Mouse (Mus musculus) embryonic fibroblast, embryonic 13.5 days (primary cell): ENCODE measurements at regions not wholly inside any gene's neighbourhood (a gene's known extent, or its start where the extent isn't known, plus 50 kb on each side); places are given as distances from the start of the nearest gene placed in this dataset.

Experiments used
- CTCF ChIP-seq: IDR thresholded peaks from 2 replicates; pipeline ENCODE4 v1.5.1; 2011; ENCODE audit warnings: mild to moderate bottlenecking, control low read depth, low read length, moderate library complexity, borderline replicate concordance; ENCODE audit not compliant: insufficient read depth
- POLR2A ChIP-seq: IDR thresholded peaks from 2 replicates; pipeline ENCODE4 v1.6.1; 2011; ENCODE audit warnings: low read depth, mild to moderate bottlenecking, control low read depth, low read length, moderate library complexity

- TF ChIP-seq POLR2A (no peak), CTCF (no peak)
Observed at GRCm38 (mm10) chr4:148753143-148753798, 51.0 kb upstream of the Casz1 start.
